Mouse (Mus musculus): ENCODE measurements around the gene Smim14. TPM values are rescaled to one million over a fixed set of nuclear protein-coding genes. Genes with fewer than 3 reads are reported as not detected.
A peak's percentile ranks its signal among the peaks of the same experiment; 100 is the strongest.

Smim14 gene
- polyA plus RNA-seq, 1 experiment from 2014 or later, result 69.3 TPM

- no peaks in the 10 kb centered on the region; the same call in 1 of the 2 replicates for H3K36me3 ChIP-seq (replicated peaks)
- no peak for DNase-seq (ENCODE audit: low spot score)
- H3K27me3 ChIP-seq (replicated peaks; ENCODE audit: low read depth, poor library complexity, severe bottlenecking), result no peaks in the 10 kb centered on the region
- no peaks in the 10 kb centered on the region for H3K9me3 ChIP-seq
- H3K27ac ChIP-seq (replicated peaks), result no peak overlapping the region
- H3K4me3 ChIP-seq, result no peak overlapping the region
- 0 out of 2 replicates have a peak, but pooled peaks cover 3% of the 10 kb centered on the region for H3K4me1 ChIP-seq
- 79% methylated on average over 2 of the region's 2 CpGs for WGBS
Measured at GRCm38 (mm10) chr5:65447826-65448225, 89.2 kb downstream of the Smim14 start.

GRCm38 (mm10) chr5:65446756-65447155, 90.2 kb downstream of the Smim14 start:
- WGBS, result 84% methylated on average over 2 of the region's 2 CpGs
- Histone ChIP-seq H3K27ac (replicated peaks) (no peak overlapping the region), H3K36me3 (replicated peaks) (no peaks in the 10 kb centered on the region; the same call in 1 of the 2 replicates), H3K4me1 (0 out of 2 replicates have a peak, but pooled peaks cover 3% of the 10 kb centered on the region), H3K9me3 (no peaks in the 10 kb centered on the region), H3K27me3 (replicated peaks; ENCODE audit: low read depth, poor library complexity, severe bottlenecking) (no peaks in the 10 kb centered on the region), H3K4me3 (no peak overlapping the region)
- no peak for DNase-seq (ENCODE audit: low spot score)

GRCm38 (mm10) chr5:65444981-65445380, 92.0 kb downstream of the Smim14 start:
- H3K4me1 ChIP-seq, result 0 out of 2 replicates have a peak, but pooled peaks cover 3% of the 10 kb centered on the region

GRCm38 (mm10) chr5:65438041-65438440, 98.9 kb downstream of the Smim14 start:
- H3K36me3 ChIP-seq (replicated peaks), result no peaks in the 10 kb centered on the region
- no peak overlapping the region for H3K4me3 ChIP-seq
- no peaks in the 10 kb centered on the region for H3K9me3 ChIP-seq
- peaks cover 24% of the 10 kb centered on the region for H3K4me1 ChIP-seq
- H3K27me3 ChIP-seq (replicated peaks; ENCODE audit: low read depth, poor library complexity, severe bottlenecking), result no peaks in the 10 kb centered on the region
- no peak for DNase-seq (ENCODE audit: low spot score)
- no peak overlapping the region for H3K27ac ChIP-seq (replicated peaks)

More at GRCm38 (mm10) chr5:65444981-65445380, 92.0 kb downstream of the Smim14 start:
- no peaks in the 10 kb centered on the region; the same call in 1 of the 2 replicates for H3K36me3 ChIP-seq (replicated peaks)
- H3K9me3 ChIP-seq, result no peaks in the 10 kb centered on the region
- no peak for DNase-seq (ENCODE audit: low spot score)
- no peak overlapping the region for H3K27ac ChIP-seq (replicated peaks)
- H3K27me3 ChIP-seq (replicated peaks; ENCODE audit: low read depth, poor library complexity, severe bottlenecking), result no peaks in the 10 kb centered on the region
- H3K4me3 ChIP-seq, result no peak overlapping the region
- WGBS, result 79% methylated on average over 5 of the region's 6 CpGs

GRCm38 (mm10) chr5:65435806-65436561, 101.0 kb downstream of the Smim14 start, which contains the start of gene Ugdh:
Ugdh (minus strand) TSS chr5:65435949.
- Histone ChIP-seq H3K27me3 (replicated peaks; ENCODE audit: low read depth, poor library complexity, severe bottlenecking) (no peaks in the 10 kb centered on the region), H3K4me3 (peak within 1 kb of the TSS; percentile 82), H3K9me3 (no peaks in the 10 kb centered on the region), H3K4me1 (peaks cover 27% of the 10 kb centered on the region), H3K36me3 (replicated peaks) (no peaks in the 10 kb centered on the region), H3K27ac (replicated peaks) (peak within 1 kb of the TSS; percentile 90)
- DNase-seq (ENCODE audit: low spot score), result peak; percentile 98
- WGBS, result under 1% methylated on average over 51 of the region's 51 CpGs

DNA sequence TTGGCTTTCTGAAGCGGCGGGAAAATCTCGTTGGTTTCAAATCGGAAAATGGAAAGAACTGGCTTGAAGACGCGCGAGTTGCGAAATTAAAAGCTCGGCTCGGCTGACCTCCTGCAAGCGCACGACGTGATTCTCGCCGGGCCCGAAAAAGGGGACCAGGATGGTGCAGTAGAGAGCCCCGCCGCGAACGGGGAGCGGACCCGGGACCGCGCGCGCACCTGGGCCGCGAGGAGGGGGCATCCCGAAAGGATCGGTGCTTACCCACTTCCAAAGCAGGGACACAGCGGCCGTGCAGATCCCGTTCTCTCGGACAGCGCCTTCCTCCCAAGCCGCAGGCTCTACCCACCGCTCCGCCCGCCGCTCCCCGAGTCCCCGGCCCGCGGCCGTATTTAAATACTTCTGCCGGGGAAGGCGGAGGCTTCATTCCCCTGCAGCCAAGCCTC, 101.6 kb downstream of the Smim14 start:
- under 1% methylated on average over 47 of the region's 47 CpGs for WGBS
- Histone ChIP-seq H3K9me3 (no peaks in the 10 kb centered on the region), H3K27ac (replicated peaks) (peak overlapping the region; percentile 90), H3K4me1 (peaks cover 27% of the 10 kb centered on the region), H3K36me3 (replicated peaks) (no peaks in the 10 kb centered on the region; the same call in 1 of the 2 replicates), H3K4me3 (peak overlapping the region; percentile 82), H3K27me3 (replicated peaks; ENCODE audit: low read depth, poor library complexity, severe bottlenecking) (no peaks in the 10 kb centered on the region)
- DNase-seq (ENCODE audit: low spot score), result no peak

GRCm38 (mm10) chr5:65434471-65435362, 102.3 kb downstream of the Smim14 start:
- Histone ChIP-seq H3K4me1 (peaks cover 27% of the 10 kb centered on the region), H3K36me3 (replicated peaks) (no peaks in the 10 kb centered on the region; the same call in 1 of the 2 replicates), H3K4me3 (peak overlapping the region; percentile 82), H3K9me3 (no peaks in the 10 kb centered on the region), H3K27ac (replicated peaks) (peak overlapping the region; percentile 90), H3K27me3 (replicated peaks; ENCODE audit: low read depth, poor library complexity, severe bottlenecking) (no peaks in the 10 kb centered on the region)
- 7% methylated on average over 15 of the region's 15 CpGs for WGBS
- peak; percentile 44 for DNase-seq (ENCODE audit: low spot score)

- no peak for DNase-seq (ENCODE audit: low spot score)
- Histone ChIP-seq H3K27me3 (replicated peaks; ENCODE audit: low read depth, poor library complexity, severe bottlenecking) (no peaks in the 10 kb centered on the region), H3K27ac (replicated peaks) (no peak overlapping the region), H3K36me3 (replicated peaks) (peaks cover 25% of the 10 kb centered on the region), H3K9me3 (no peaks in the 10 kb centered on the region), H3K4me3 (no peak overlapping the region), H3K4me1 (peaks cover 13% of the 10 kb centered on the region)
- 91% methylated on average over 5 of the region's 5 CpGs for WGBS
Measured at GRCm38 (mm10) chr5:65429441-65429840, 107.5 kb downstream of the Smim14 start.

DNA sequence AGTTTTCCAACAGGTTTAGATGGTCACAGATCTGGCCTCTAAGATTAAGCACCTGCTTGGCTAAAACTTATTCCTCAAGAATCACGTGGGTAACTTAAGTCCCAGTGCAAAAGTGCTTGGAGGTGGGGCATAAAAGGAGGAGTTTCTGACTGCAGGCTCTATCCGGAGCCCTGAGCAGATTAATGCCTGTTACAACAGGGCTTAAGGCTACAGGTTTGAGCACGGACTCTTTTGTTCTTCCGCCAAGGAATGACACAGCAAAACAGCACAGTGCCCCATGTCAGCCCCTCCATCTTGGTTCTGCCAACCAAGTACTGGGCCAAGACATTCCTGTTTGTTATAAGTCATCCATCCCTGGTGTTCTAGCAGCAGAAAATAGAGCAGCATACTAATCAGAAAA, 108.7 kb downstream of the Smim14 start:
- no peak for DNase-seq (ENCODE audit: low spot score)
- no peaks in the 10 kb centered on the region for H3K9me3 ChIP-seq
- WGBS, result 48% methylated on average over 4 of the region's 4 CpGs
- no peak overlapping the region for H3K27ac ChIP-seq (replicated peaks)
- H3K27me3 ChIP-seq (replicated peaks; ENCODE audit: low read depth, poor library complexity, severe bottlenecking), result no peaks in the 10 kb centered on the region
- peaks cover 9% of the 10 kb centered on the region for H3K4me1 ChIP-seq
- H3K4me3 ChIP-seq, result no peak overlapping the region
- H3K36me3 ChIP-seq (replicated peaks), result peaks cover 35% of the 10 kb centered on the region

DNA sequence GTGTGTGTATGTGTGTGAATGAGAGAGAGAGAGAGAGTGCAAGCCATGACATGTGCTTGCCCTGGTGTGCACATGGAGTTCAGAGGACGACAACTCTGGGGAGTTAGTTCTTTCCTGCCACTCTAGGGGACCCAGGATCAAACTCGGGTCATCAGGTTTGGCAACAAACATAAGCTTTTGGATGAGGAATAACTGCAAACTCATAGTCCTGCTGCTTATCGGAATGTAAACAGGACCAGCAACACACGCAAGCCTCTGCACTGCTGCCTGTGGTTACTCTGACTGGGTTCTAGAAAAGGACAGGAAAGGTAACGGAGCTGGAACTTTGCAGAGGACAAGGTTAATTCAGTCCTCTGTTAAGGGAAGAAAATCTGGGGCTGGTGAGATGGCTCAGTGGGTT, 111.7 kb downstream of the Smim14 start:
- WGBS, result 89% methylated on average over 5 of the region's 5 CpGs
- H3K4me1 ChIP-seq, result peaks cover 3% of the 10 kb centered on the region; the same call in 1 of the 2 replicates
- peaks cover 66% of the 10 kb centered on the region for H3K36me3 ChIP-seq (replicated peaks)
- H3K9me3 ChIP-seq, result no peaks in the 10 kb centered on the region
- H3K4me3 ChIP-seq, result no peak overlapping the region
- no peaks in the 10 kb centered on the region for H3K27me3 ChIP-seq (replicated peaks; ENCODE audit: low read depth, poor library complexity, severe bottlenecking)
- H3K27ac ChIP-seq (replicated peaks), result no peak overlapping the region
- DNase-seq (ENCODE audit: low spot score), result no peak

- Histone ChIP-seq H3K36me3 (replicated peaks) (peaks cover 76% of the 10 kb centered on the region), H3K27me3 (replicated peaks; ENCODE audit: low read depth, poor library complexity, severe bottlenecking) (no peaks in the 10 kb centered on the region), H3K27ac (replicated peaks) (no peak overlapping the region), H3K9me3 (no peaks in the 10 kb centered on the region), H3K4me3 (no peak overlapping the region), H3K4me1 (peaks cover 3% of the 10 kb centered on the region; the same call in 1 of the 2 replicates)
- DNase-seq (ENCODE audit: low spot score), result no peak
- 91% methylated on average over 6 of the region's 6 CpGs for WGBS
Measured at GRCm38 (mm10) chr5:65424215-65424614, 112.8 kb downstream of the Smim14 start.

- Histone ChIP-seq H3K9me3 (no peaks in the 10 kb centered on the region), H3K27me3 (replicated peaks; ENCODE audit: low read depth, poor library complexity, severe bottlenecking) (no peaks in the 10 kb centered on the region), H3K27ac (replicated peaks) (no peak overlapping the region), H3K4me1 (no peaks in the 10 kb centered on the region), H3K36me3 (replicated peaks) (peaks cover 88% of the 10 kb centered on the region), H3K4me3 (no peak overlapping the region)
- 93% methylated on average over 8 of the region's 8 CpGs for WGBS
- DNase-seq (ENCODE audit: low spot score), result no peak
Measured at GRCm38 (mm10) chr5:65422803-65423202, 114.2 kb downstream of the Smim14 start.
